Mouse (Mus musculus): ENCODE measurements around the gene Sec22b.

The Sec22b gene

DNA sequence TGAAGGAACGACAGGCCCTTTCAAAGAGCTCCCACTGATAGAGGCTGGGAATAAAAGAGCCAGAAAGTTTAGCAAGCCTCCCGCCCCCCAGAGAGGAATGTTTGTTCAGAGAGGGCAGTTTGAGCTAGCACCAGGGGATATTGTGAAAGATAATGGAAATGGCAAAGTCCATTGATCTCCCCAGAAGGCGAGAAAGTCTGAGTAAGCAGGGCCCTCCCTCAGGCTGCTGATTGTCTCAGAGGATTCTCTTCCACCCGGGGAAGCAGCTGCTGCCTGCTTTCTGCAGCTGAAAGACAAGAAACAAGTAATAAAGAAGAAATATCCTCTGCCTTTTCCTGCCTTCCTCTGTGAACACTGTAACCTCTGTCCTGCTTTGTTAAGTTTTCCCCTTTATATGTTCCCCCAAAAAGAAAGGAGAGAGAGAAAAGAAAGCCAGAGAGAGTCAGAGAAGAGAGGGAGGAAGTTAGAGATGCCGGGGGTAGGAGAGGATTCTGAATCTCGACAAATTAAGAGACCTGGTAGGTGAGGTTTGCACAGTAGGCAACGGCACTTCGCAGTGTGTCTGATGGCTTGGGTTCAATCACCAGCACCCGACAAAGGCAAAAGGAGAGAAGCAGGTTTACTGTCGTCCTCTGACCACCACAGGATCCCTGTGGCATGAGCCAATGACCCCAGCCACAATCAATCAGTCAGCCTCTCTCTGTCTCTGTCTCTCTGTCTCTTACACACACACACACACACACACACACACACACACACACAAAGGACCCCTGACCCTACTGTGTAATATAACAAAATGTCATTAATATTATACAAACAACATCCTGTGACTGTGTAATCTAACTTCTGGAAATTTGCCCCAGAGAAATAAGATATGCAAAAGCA, 38.9 kb downstream of the Sec22b start:
- no peak for DNase-seq (ENCODE audit: low spot score in 2 of 2)

- no peak for DNase-seq (ENCODE audit: low spot score in 2 of 2)
These were observed 39.7 kb downstream of the Sec22b start for GRCm38 (mm10) chr3:97940511-97941204.

DNA sequence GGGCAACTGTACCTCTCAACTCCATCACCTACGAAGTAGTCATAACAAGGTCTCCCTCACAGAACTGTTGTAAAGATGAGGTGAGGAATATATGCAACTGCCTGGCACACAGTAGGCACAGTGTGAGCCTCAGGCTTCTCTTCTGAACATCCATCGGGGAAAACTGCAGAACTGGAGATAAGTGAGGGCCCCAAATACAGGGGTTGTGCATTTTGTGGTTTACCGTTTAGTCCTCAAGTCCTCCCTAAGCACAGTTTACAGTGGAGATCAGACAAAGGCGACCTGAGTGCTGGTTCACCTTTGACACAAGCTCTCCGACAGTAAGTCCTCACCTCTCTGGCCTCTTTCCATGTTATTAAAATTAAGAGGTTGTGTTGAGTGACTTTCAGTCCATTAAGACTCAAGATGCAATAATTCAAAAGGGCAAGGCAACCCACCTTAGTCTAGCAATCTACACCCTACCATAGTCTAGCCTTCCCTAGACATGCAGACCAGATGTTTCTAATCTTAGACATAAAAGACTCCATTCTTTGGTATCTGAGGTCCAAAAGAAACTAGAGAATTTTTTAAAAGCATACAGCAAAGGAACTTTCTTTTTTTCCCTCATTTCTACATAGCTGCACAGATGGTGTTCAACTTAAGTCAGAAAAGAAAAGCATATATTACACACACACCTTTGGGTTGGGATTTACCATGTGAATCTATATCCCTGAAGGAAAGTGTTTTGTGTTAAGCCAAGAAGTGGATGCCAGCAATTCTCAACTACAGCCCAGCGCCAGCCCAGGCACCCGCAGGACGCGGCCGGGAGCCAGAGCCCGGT, 40.7 kb downstream of the Sec22b start:
- no peak for DNase-seq (ENCODE audit: low spot score in 2 of 2)

- peak in 1 of 2 experiments; percentile 18 for DNase-seq (ENCODE audit: low spot score in 2 of 2)
These were observed 41.4 kb downstream of the Sec22b start for GRCm38 (mm10) chr3:97942260-97942950.

DNA sequence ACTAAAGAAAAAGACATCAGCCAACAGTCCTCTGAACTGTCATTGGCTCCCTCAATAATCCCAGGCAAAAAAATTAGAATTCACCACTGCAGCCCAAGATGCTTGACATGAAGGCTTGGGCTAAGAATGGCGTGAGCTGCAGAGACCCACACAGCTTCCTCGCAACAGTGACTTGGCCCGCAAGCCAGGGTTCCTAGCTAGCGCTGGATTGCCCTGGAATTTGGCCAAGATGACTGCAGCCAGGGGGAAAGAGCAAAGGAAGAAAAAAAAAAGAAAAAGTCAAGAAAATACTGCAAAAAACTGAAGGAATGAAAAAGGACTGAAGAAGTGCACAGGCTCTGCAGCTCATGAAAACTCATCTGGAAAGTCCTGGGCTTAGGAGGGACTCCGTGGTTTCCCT, 43.5 kb downstream of the Sec22b start:
- no peak for DNase-seq (ENCODE audit: low spot score in 2 of 2)

DNA sequence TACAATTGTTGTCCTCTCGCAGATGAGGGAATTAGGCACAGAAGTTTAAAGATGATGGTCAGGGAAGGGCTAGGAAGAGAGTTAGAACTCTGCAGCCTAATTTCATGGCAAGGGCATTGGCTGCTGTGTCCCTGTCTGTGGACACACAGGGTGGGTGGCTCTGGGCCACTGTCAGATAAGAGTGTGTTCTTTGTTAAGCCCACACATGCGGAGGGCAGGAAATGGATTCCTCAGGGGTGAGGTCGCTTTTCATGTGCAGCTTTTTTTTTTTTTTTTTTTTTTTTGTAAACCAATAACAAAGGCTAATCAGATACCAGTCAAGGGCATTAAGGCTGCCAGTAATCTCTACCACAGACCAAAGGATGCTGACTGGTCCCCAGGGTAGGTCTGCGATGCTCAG, 45.4 kb downstream of the Sec22b start:
- no peak for DNase-seq (ENCODE audit: low spot score in 2 of 2)

- no peak for DNase-seq (ENCODE audit: low spot score in 2 of 2)
These were observed 47.5 kb downstream of the Sec22b start for GRCm38 (mm10) chr3:97948518-97948917.

DNA sequence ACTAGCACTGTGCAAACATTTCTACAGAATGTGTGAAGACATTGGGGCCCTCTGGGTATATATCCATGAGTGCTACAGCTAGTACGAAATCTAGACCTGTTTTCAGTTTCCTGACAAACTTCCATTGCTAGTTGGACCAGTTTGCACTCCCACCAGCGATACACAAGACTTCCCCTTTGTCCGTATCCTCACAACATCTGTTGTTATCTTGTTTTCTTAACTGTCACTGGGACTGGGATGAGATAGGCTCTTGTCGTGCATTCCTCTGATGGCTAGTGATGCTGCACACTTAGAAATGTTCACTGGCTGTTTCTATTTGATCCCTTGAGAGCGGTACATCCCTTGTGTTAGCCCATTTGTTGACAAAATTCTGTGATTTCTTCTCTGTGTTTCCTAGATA, 49.0 kb downstream of the Sec22b start:
- no peak for DNase-seq (ENCODE audit: low spot score in 2 of 2)

GRCm38 (mm10) chr3:97951134-97951533, 50.1 kb downstream of the Sec22b start:
- DNase-seq (ENCODE audit: low spot score in 2 of 2) = no peak

DNA sequence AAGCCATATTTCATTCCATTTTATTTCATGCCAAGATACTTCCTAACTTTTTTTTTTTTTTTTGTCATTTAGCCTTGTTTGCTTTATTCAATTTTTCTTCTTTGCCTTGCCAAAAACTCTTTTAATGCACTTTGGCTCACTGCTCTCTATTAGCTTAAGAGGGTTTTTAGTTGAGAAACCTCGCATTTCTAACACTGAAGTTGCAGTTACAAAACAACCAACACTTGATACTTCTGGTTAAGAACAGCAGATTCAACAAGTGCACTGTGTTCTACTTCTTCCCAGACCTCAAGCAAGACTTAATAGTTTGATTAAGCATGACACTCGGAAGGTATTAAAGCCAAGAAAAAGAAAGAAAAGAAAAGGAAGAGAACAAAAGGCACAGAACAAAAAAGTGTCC, 52.2 kb downstream of the Sec22b start:
- no peak for DNase-seq (ENCODE audit: low spot score in 2 of 2)

DNA sequence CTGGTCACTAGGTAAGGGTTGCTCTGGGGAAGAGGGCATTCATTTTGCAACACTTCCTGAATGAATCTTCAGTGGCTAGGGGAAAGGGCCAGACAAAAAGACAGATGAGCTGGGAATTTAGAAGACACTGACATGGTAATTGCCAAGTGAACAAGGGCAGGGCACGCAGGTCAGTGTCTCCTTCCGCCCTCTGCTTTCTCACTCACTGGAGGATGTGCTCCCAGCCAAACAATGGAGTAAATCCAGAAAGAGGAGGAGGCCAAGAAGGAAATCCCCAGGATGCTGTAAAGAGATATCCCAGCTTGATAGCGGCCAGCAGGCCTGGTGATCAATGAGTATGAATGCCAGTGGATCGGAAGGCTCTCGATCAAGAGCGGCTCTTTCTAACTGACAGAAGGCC, 55.3 kb downstream of the Sec22b start:
- no peak for DNase-seq (ENCODE audit: low spot score in 2 of 2)

GRCm38 (mm10) chr3:97956926-97957325, 55.9 kb downstream of the Sec22b start:
- no peak for DNase-seq (ENCODE audit: low spot score in 2 of 2)

GRCm38 (mm10) chr3:97960783-97961594, 60.0 kb downstream of the Sec22b start:
- DNase-seq (ENCODE audit: low spot score in 2 of 2) = no peak

GRCm38 (mm10) chr3:97961962-97962361, 61.0 kb downstream of the Sec22b start:
- no peak for DNase-seq (ENCODE audit: low spot score in 2 of 2)

GRCm38 (mm10) chr3:97964878-97965353, 63.9 kb downstream of the Sec22b start:
- peak in 1 of 2 experiments; percentile 54 for DNase-seq (ENCODE audit: low spot score in 2 of 2)

GRCm38 (mm10) chr3:97967627-97968026, 66.6 kb downstream of the Sec22b start:
- no peak for DNase-seq (ENCODE audit: low spot score in 2 of 2)

DNA sequence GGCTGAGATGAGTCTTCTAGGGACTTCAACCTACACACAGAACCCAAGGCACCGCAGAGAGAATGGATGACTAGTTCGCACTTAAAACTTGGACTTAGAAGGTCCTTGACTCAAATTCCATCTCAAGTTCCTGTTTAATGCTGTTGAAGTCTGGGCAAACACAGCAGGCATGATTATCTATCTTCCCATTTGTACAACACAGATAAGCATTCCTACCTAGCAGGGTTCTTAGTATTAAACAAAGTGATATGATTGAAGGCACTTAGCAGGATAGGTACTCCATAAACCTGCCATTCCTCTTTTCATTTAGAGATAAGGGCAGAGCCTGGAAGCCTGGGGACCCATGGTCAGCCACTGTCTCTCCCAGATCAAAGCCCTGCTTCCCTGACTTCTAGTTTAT, 67.2 kb downstream of the Sec22b start:
- no peak for DNase-seq (ENCODE audit: low spot score in 2 of 2)

DNA sequence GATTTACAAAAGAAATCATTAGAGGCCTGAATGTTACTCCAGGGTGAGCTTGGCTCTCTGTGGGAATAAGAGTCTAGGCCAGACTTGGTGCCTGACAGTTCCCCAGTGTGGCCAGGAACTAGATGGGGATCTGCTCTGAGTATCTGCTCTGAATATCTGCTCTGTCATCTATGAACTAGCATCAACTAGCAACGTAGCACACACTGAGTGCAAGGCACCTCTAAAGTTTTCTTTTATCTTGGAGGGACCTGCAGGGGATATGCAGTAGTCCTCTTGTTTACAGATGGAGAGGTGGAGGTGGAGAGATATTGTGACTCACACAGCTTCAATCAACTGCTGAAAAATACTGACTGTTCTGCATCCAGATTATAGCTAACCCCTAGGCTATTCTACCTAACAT, 68.0 kb downstream of the Sec22b start:
- no peak for DNase-seq (ENCODE audit: low spot score in 2 of 2)

DNA sequence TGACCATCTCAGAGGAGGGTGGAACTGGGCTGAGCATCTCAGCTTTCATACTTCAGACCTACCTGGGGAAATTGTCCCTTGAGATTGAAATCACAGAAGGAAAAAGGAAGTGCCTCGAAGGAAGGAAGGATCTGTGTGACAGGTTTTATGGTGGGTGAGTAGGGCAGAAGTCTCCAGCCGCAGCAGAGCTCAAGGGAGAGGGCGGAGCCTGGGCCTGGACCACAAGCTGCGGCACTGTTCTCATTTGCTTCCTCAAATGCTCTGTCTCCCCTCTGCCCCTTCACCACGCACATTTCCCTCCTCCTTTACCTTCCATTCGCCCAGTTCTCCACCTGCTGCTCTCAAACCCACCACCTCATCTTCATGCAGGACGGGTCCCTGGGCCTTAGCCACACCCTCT, 70.1 kb downstream of the Sec22b start:
- DNase-seq (ENCODE audit: low spot score in 2 of 2) = peak; percentile 11 to 65

DNA sequence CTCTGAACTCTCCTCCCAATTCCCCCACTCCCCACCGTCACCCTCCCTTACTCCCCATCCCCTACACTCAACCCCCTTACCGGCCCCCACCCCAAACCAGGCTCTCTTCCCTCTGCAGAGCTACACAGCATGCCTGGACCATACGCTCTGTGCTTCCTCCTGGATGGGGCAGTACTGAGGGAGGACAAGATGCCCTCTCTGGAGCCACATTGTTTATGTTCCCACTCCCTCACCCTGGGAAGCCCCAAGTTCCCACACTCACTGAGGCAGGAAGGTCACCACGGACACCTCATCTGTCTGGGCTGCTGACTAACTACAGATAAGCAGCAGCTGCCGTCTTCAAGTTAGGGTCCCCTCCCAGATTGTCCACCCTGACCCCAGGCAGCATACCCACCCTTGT, 71.2 kb downstream of the Sec22b start:
- DNase-seq (ENCODE audit: low spot score in 2 of 2) = no peak

GRCm38 (mm10) chr3:97972707-97973106, 71.7 kb downstream of the Sec22b start:
- DNase-seq (ENCODE audit: low spot score in 2 of 2) = no peak
